In the genomic region with DNA sequence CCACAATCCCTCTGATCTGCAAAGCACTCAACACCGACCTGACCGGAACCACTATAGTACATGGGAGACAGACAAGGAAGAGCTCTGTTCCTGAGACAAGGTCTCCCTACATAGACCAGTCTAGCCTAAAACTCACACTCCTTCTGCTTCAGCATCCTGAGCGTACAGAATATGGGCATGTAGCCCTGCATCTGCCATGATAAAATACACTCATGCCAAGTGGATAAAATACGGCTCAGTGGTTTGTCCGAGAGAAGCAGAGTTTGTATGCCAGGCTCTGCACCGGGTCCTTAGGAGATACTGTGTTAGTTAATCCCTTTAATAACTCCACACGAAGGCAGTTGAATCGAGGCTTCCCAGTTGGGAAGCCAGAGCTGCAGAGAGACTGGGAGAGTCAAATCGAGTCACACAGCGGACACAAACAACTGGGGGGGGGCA, we compare ENCODE assay signal across 9 mouse cellular contexts. TPM values are rescaled to one million over a fixed set of nuclear protein-coding genes. Genes with fewer than 3 reads are reported as not detected.
DNase-seq lines count a peak whose midpoint lies in the region; ATAC-seq lines count a peak whose summit lies in the region.
"Had no signal": no experiment of that assay in that cellular context is flagged by ENCODE, and none has a peak within 500 bp of the region (broad histone marks: within the 10 kb centered on the region; RNA-seq: fewer than 3 reads in every experiment).

No protein-coding gene starts in this region.

- WGBS in heart, embryonic 13.5 days, result 46% methylated on average over 10 of the region's 10 CpGs
- 26% methylated on average over 10 of the region's 10 CpGs for WGBS in embryonic facial prominence, embryonic 10.5 days
- whole genome bisulfite sequencing in heart, embryonic 16.5 days, result 49% methylated on average over 10 of the region's 10 CpGs
- WGBS in midbrain, embryonic 10.5 days, result 47% methylated on average over 10 of the region's 10 CpGs

- no peaks in the 10 kb centered on the region for H3K27me3 ChIP-seq in heart, embryonic 13.5 days (replicated peaks)
- no peaks in the 10 kb centered on the region for H3K27me3 ChIP-seq in embryonic facial prominence, embryonic 10.5 days (replicated peaks; ENCODE audit: low read depth, poor library complexity, severe bottlenecking)
- H3K27me3 ChIP-seq in heart, embryonic 16.5 days (ENCODE audit: control insufficient read depth, insufficient read depth, low read length), result no peaks in the 10 kb centered on the region
- H3K27me3 ChIP-seq in midbrain, embryonic 10.5 days (ENCODE audit: low read depth, poor library complexity, severe bottlenecking), result no peaks in the 10 kb centered on the region

- no peaks in the 10 kb centered on the region for H3K9me3 ChIP-seq in heart, embryonic 13.5 days
- no peaks in the 10 kb centered on the region for H3K9me3 ChIP-seq in embryonic facial prominence, embryonic 10.5 days
- no peaks in the 10 kb centered on the region for H3K9me3 ChIP-seq in heart, embryonic 16.5 days (replicated peaks; ENCODE audit: control insufficient read depth, low read length)
- H3K9me3 ChIP-seq in midbrain, embryonic 10.5 days (replicated peaks), result no peaks in the 10 kb centered on the region

- peak overlapping the region; percentile 66 for H3K4me2 ChIP-seq in heart, embryonic 13.5 days
- peak overlapping the region; percentile 75 for H3K4me2 ChIP-seq in heart, embryonic 16.5 days (ENCODE audit: low read depth, low read length)

- peaks cover 23% of the 10 kb centered on the region for H3K4me1 ChIP-seq in heart, embryonic 13.5 days
- H3K4me1 ChIP-seq in embryonic facial prominence, embryonic 10.5 days, result peaks cover 54% of the 10 kb centered on the region
- peaks cover 15% of the 10 kb centered on the region for H3K4me1 ChIP-seq in heart, embryonic 16.5 days (ENCODE audit: control insufficient read depth, insufficient read depth, low read length)
- peaks cover 26% of the 10 kb centered on the region for H3K4me1 ChIP-seq in midbrain, embryonic 10.5 days

- H3K27ac ChIP-seq in heart, embryonic 13.5 days (replicated peaks), result peak overlapping the region; percentile 94
- H3K27ac ChIP-seq in embryonic facial prominence, embryonic 10.5 days (replicated peaks), result peak overlapping the region; percentile 91
- peak overlapping the region; percentile 86 for H3K27ac ChIP-seq in heart, embryonic 16.5 days (ENCODE audit: low read length)
- peak overlapping the region; percentile 79 for H3K27ac ChIP-seq in midbrain, embryonic 10.5 days (replicated peaks)

- no peak overlapping the region for H3K4me3 ChIP-seq in heart, embryonic 13.5 days
- peak overlapping the region; percentile 36 for H3K4me3 ChIP-seq in embryonic facial prominence, embryonic 10.5 days
- no peak overlapping the region for H3K4me3 ChIP-seq in heart, embryonic 16.5 days (ENCODE audit: low read length)
- peak overlapping the region; percentile 43; the same call in 1 of the 2 replicates for H3K4me3 ChIP-seq in midbrain, embryonic 10.5 days

- no peaks in the 10 kb centered on the region for H3K36me3 ChIP-seq in heart, embryonic 13.5 days
- no peaks in the 10 kb centered on the region for H3K36me3 ChIP-seq in embryonic facial prominence, embryonic 10.5 days (replicated peaks)
- H3K36me3 ChIP-seq in heart, embryonic 16.5 days (ENCODE audit: control insufficient read depth, insufficient read depth), result no peaks in the 10 kb centered on the region
- no peaks in the 10 kb centered on the region for H3K36me3 ChIP-seq in midbrain, embryonic 10.5 days

- DNase-seq in heart, adult 8-10 months (ENCODE audit: low spot score), result no peak
- DNase-seq in embryonic facial prominence, embryonic 10.5 days (ENCODE audit: low spot score), result no peak
- DNase-seq in midbrain, embryonic 10.5 days (ENCODE audit: low spot score), result peak; percentile 18
- DNase-seq in thymus, postnatal 25 days, result no peak
- no peak for DNase-seq in layer of hippocampus, adult 8-10 months (ENCODE audit: low spot score in 2 of 2)
- no peak for DNase-seq in right cerebral cortex, adult 18-20 months
- DNase-seq: adrenal gland, adult 2 months had no signal

- H3K9ac ChIP-seq in heart, embryonic 13.5 days, result peak overlapping the region; percentile 74; the same call in 1 of the 2 replicates
- peak overlapping the region; percentile 68 for H3K9ac ChIP-seq in heart, embryonic 16.5 days (ENCODE audit: low read length)

- ATAC-seq in heart, embryonic 13.5 days (ENCODE audit: extremely low read depth, insufficient number of reproducible peaks, low FRiP score, low TSS enrichment), result no peak
- ATAC-seq in heart, embryonic 16.5 days (replicated peaks; ENCODE audit: extremely low read depth, insufficient read depth, low FRiP score), result no peak

RNA-seq across cellular contexts. Expression of a gene that starts 50.4 kb away (rescaled TPM):
- polyA plus RNA-seq in heart, embryonic 13.5 days (2015; fragmentation: Nextera tagmentation; extraction: Ambion mirVana), result 8.5 and 9.3 TPM in 2 replicates
- total RNA-seq in heart, adult 8-10 months (2022), result 1 to 10 TPM in 1 of 4 experiments, under 1 TPM in 3; 0.79 to 1.1 (median 0.97) TPM
- 6.7 and 7.4 TPM in 2 replicates for polyA plus RNA-seq in embryonic facial prominence, embryonic 10.5 days (2016; fragmentation: Nextera tagmentation; extraction: Ambion mirVana)
- polyA plus RNA-seq in heart, embryonic 16.5 days (2015; fragmentation: Nextera tagmentation; extraction: Ambion mirVana), result 5.7 and 6.1 TPM in 2 replicates
- 5.8 and 6.3 TPM in 2 replicates for polyA plus RNA-seq in midbrain, embryonic 10.5 days (2016; fragmentation: Nextera tagmentation; extraction: Ambion mirVana)
- 10 to 100 TPM; 26.1 to 30.8 (median 29.7) TPM for total RNA-seq in layer of hippocampus, adult 8-10 months (2022)

Comparison
In these comparisons a context has a peak if more than half of its experiments do, and no peak if none do; other contexts are left out.
1. H3K4me3 ChIP-seq: peak in embryonic facial prominence, embryonic 10.5 days (single experiment) and midbrain, embryonic 10.5 days (single experiment); none in heart, embryonic 13.5 days (single experiment) and heart, embryonic 16.5 days (single experiment).
2. Peak in every context shown above with its lines, with median percentiles within 50 percentile points of each other: H3K27ac ChIP-seq.